Mouse (Mus musculus) kidney, adult 18-20 months (tissue): ENCODE results near the gene Pla2g16.

ENCODE experiments used
- DNase-seq: peaks from one replicate; pipeline ENCODE4 v3.0.0; 2021

Pla2g16 gene

GRCm38 (mm10) chr19:7616231-7616930 is 59.1 kb downstream of the Pla2g16 start:
- DNase-seq: no peak

- DNase-seq: no peak
Measured at GRCm38 (mm10) chr19:7617085-7617484, 59.8 kb downstream of the Pla2g16 start.

GRCm38 (mm10) chr19:7617696-7618095 is 60.4 kb downstream of the Pla2g16 start:
- DNase-seq: peak; percentile 62

GRCm38 (mm10) chr19:7633021-7633420 is 75.8 kb downstream of the Pla2g16 start:
- no peak for DNase-seq

- DNase-seq: no peak
Measured at GRCm38 (mm10) chr19:7633786-7634185, 76.5 kb downstream of the Pla2g16 start.
